Mouse (Mus musculus): Measurements from ENCODE around the gene Fhit. TPM values are rescaled to one million over a fixed set of nuclear protein-coding genes. Genes with fewer than 3 reads are reported as not detected.

Fhit gene
- 3.6 and 4.6 TPM in 2 replicates for polyA plus RNA-seq (2016; fragmentation: Nextera tagmentation; extraction: Ambion mirVana)

- no peaks in the 10 kb centered on the region for H3K9me3 ChIP-seq (replicated peaks)
- under 1% methylated on average over 28 of the region's 28 CpGs for WGBS
- H3K4me1 ChIP-seq (replicated peaks) = no peaks in the 10 kb centered on the region
- peak within 1 kb of the TSS; percentile 10; the same call in 1 of the 2 replicates for H3K27ac ChIP-seq (ENCODE audit: poor library complexity, severe bottlenecking)
- H3K36me3 ChIP-seq = no peaks in the 10 kb centered on the region
- H3K27me3 ChIP-seq (replicated peaks) = no peaks in the 10 kb centered on the region
- H3K9ac ChIP-seq = peak within 1 kb of the TSS; percentile 74
- peak; percentile 97 for ATAC-seq (ENCODE audit: insufficient number of reproducible peaks, low FRiP score)
- peak within 1 kb of the TSS; percentile 86 for H3K4me2 ChIP-seq
- H3K4me3 ChIP-seq = peak within 1 kb of the TSS; percentile 75
Observed at GRCm38 (mm10) chr14:11161751-11162231, at the start of gene Fhit. Gene Fhit (minus strand): TSS chr14:11162035.

- Histone ChIP-seq H3K27ac (ENCODE audit: poor library complexity, severe bottlenecking) (no peak overlapping the region), H3K4me1 (replicated peaks) (no peaks in the 10 kb centered on the region), H3K9me3 (replicated peaks) (no peaks in the 10 kb centered on the region), H3K4me3 (no peak overlapping the region), H3K27me3 (replicated peaks) (no peaks in the 10 kb centered on the region; the same call in 1 of the 2 replicates), H3K4me2 (no peak overlapping the region), H3K9ac (no peak overlapping the region), H3K36me3 (no peaks in the 10 kb centered on the region)
- WGBS = 68% methylated on average over 2 of the region's 2 CpGs
- no peak for ATAC-seq (ENCODE audit: insufficient number of reproducible peaks, low FRiP score)
Observed at GRCm38 (mm10) chr14:11206786-11207185, 45.0 kb upstream of the Fhit start.

DNA sequence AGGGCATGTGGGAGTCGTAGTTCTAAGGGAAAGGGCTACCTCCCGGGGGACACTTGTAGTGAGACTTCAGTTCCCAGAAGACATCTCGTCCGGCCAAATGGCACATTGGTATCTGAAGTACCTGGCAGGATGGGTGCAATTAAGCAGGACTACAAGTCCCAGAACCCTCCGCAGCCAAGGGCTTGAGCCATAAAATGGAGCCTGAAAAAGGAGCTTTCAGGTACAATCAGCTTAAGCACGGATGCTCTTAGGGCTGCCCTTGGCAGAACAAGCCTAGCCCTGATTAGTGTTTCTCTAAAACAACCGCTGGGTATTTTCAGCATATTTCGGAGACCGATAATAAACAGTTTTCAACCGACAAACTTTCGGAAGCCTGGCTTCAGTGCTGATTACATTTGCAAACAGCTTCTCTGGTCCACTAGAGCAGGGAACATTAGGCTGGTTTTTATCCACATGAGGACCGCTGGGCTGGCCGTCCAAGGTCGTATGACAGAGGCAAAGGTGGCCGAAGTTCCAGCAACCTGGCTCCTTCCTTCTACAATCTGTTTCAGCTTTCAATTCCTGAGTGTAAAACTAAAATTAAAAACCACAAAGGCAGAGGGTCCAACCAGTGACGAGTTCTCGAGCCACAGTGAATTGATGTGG, 907 bp downstream of the Fhit start:
- Histone ChIP-seq H3K27ac (ENCODE audit: poor library complexity, severe bottlenecking) (peak overlapping the region; percentile 10; the same call in 1 of the 2 replicates), H3K4me2 (peak overlapping the region; percentile 86), H3K4me3 (peak overlapping the region; percentile 75), H3K4me1 (replicated peaks) (no peaks in the 10 kb centered on the region), H3K27me3 (replicated peaks) (no peaks in the 10 kb centered on the region), H3K9ac (peak overlapping the region; percentile 74), H3K36me3 (no peaks in the 10 kb centered on the region), H3K9me3 (replicated peaks) (no peaks in the 10 kb centered on the region)
- ATAC-seq (ENCODE audit: insufficient number of reproducible peaks, low FRiP score) = no peak
- 9% methylated on average over 17 of the region's 17 CpGs for WGBS

DNA sequence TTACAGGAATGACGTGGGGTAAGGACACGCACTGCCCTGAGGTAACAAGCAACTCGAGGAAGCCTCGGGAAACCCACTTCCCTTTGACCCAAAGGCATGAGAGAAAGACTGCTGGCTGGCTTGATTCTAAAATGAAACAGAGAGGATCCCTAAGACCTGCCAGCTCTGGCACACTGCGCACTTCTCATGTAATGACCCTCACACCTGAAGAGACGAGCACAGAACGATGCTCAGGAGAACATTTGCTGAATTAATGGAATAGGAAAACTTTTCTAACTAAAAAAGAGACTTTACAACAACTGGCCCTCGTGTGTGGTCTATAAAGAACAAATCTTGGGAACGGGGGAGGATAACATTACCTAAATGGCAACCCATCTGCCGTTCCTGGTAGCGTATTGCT, 2.2 kb downstream of the Fhit start:
- no peaks in the 10 kb centered on the region for H3K9me3 ChIP-seq (replicated peaks)

GRCm38 (mm10) chr14:11159021-11159420, 2.8 kb downstream of the Fhit start:
- H3K27me3 ChIP-seq (replicated peaks) = no peaks in the 10 kb centered on the region
- WGBS = 84% methylated on average over 7 of the region's 7 CpGs
- H3K4me2 ChIP-seq = no peak overlapping the region
- ATAC-seq (ENCODE audit: insufficient number of reproducible peaks, low FRiP score) = no peak
- H3K9ac ChIP-seq = no peak overlapping the region
- no peak overlapping the region for H3K27ac ChIP-seq (ENCODE audit: poor library complexity, severe bottlenecking)
- no peaks in the 10 kb centered on the region for H3K36me3 ChIP-seq
- no peaks in the 10 kb centered on the region for H3K9me3 ChIP-seq (replicated peaks)
- H3K4me1 ChIP-seq (replicated peaks) = no peaks in the 10 kb centered on the region
- no peak overlapping the region for H3K4me3 ChIP-seq

More for the DNA sequence above, 2.2 kb downstream of the Fhit start:
- Histone ChIP-seq H3K27ac (ENCODE audit: poor library complexity, severe bottlenecking) (no peak overlapping the region), H3K9ac (no peak overlapping the region), H3K4me3 (no peak overlapping the region), H3K4me2 (no peak overlapping the region), H3K4me1 (replicated peaks) (no peaks in the 10 kb centered on the region), H3K36me3 (no peaks in the 10 kb centered on the region), H3K27me3 (replicated peaks) (no peaks in the 10 kb centered on the region)
- WGBS = 91% methylated on average over 11 of the region's 11 CpGs
- no peak for ATAC-seq (ENCODE audit: insufficient number of reproducible peaks, low FRiP score)

DNA sequence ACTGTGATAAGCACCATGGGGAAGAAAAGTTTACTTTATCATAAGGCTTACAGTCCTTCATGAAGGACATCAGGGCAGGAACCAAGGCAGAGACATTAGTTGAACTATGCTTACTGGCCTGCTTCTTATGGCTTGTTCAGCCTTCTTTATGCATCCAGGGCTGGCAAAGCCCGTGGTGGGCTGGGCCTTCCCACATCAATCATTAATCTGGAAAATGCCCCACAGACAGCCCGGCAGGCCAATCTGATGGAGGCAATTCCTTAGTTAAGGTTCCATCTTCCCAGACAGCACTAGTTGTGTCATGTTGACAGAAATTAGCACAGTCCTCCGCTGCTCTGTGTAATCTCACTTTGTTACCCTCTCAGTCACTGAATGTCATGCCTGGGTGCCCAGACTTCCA, 4.1 kb downstream of the Fhit start:
- Histone ChIP-seq H3K27ac (ENCODE audit: poor library complexity, severe bottlenecking) (no peak overlapping the region), H3K36me3 (no peaks in the 10 kb centered on the region), H3K9me3 (replicated peaks) (no peaks in the 10 kb centered on the region), H3K27me3 (replicated peaks) (no peaks in the 10 kb centered on the region), H3K4me2 (no peak overlapping the region), H3K9ac (no peak overlapping the region), H3K4me3 (no peak overlapping the region), H3K4me1 (replicated peaks) (no peaks in the 10 kb centered on the region)
- no peak for ATAC-seq (ENCODE audit: insufficient number of reproducible peaks, low FRiP score)
- WGBS = 72% methylated on average over 3 of the region's 3 CpGs

DNA sequence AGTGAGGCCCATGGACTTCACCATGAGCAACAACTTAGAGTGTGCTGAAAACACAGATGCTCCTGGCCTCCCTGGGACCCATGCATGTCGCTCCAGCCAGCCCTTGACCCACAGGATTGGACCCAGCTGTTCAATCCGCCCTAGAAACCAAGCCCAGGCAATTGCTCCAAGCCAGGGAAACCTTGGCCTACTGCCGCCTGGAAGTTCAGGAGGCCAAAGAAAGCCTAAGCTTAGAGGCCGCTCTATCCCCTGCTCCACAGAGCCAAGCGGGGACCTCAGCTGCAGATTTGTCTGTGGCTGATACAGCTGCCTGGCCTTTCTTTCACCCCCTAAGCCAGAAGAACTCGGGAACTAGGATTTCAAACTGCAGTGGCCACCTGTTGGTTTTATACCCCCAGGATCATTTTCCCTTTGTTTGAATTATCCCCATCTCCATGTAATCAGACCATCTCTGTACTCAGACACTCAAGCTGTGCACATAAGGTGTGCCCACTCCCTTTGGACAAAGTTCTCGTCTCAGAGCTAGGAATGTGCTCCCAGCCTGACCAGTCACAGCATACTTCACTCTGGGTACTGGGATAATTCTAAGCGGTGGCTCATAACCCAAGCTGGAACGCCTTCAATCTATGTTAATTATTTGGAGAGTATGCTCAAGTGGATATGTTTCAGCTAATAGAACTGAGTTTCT, 10.1 kb downstream of the Fhit start:
- ATAC-seq (ENCODE audit: insufficient number of reproducible peaks, low FRiP score) = no peak
- Histone ChIP-seq H3K27me3 (replicated peaks) (no peaks in the 10 kb centered on the region), H3K4me3 (no peak overlapping the region), H3K36me3 (no peaks in the 10 kb centered on the region), H3K9ac (no peak overlapping the region), H3K27ac (ENCODE audit: poor library complexity, severe bottlenecking) (no peak overlapping the region), H3K4me2 (no peak overlapping the region), H3K4me1 (replicated peaks) (no peaks in the 10 kb centered on the region), H3K9me3 (replicated peaks) (no peaks in the 10 kb centered on the region)
- WGBS = 83% methylated on average over 9 of the region's 9 CpGs

- no peak overlapping the region for H3K9ac ChIP-seq
- no peak overlapping the region for H3K4me3 ChIP-seq
- H3K27ac ChIP-seq (ENCODE audit: poor library complexity, severe bottlenecking) = no peak overlapping the region
- H3K27me3 ChIP-seq (replicated peaks) = no peaks in the 10 kb centered on the region
- no peaks in the 10 kb centered on the region for H3K4me1 ChIP-seq (replicated peaks)
- H3K36me3 ChIP-seq = no peaks in the 10 kb centered on the region
- ATAC-seq (ENCODE audit: insufficient number of reproducible peaks, low FRiP score) = no peak
- no peaks in the 10 kb centered on the region for H3K9me3 ChIP-seq (replicated peaks)
- 74% methylated on average over 12 of the region's 12 CpGs for WGBS
- H3K4me2 ChIP-seq = no peak overlapping the region
Observed at GRCm38 (mm10) chr14:11133787-11134735, 27.8 kb downstream of the Fhit start.

DNA sequence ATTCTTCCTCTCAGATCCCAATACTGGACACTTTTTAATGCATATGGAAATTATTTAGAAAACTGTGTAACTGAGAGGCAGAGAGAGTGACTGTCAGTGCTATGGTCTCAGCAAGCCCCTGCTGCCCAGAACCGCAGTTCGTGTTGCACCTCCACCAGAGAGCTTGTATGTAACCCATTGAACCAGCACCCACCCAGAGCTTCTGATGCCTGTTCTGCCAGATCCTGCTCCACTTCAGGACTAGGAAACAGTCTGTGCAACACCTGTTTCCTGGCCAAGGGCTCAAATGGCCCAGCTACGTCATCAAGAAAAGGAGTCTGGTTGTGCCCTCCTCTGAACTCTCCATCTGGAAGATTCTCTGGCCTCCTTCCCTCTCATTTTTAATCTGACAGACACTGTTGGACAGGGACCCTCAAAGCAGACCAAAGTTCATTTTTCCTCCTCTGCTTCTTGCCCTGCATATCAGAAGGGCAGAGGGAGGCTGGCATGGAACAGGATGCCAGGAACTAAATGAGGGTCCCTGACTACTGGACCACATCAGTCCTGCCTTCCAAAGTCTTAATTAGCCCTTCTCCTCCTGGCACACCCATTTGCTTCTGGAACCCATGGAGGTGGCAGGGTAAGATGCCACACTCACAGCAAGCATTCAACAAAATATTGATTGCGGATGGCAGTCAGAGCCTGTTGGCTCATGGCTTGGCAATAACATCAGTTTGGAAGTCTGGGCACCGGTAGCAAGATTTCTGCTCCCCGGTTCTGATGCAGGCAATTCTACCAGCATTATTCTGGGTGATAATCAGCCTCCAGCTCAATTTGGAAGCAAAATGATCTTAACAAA, 29.0 kb downstream of the Fhit start:
- H3K9me3 ChIP-seq (replicated peaks) = no peaks in the 10 kb centered on the region
- H3K4me3 ChIP-seq = no peak overlapping the region
- no peak overlapping the region for H3K4me2 ChIP-seq
- H3K27ac ChIP-seq (ENCODE audit: poor library complexity, severe bottlenecking) = no peak overlapping the region
- no peaks in the 10 kb centered on the region for H3K4me1 ChIP-seq (replicated peaks)
- ATAC-seq (ENCODE audit: insufficient number of reproducible peaks, low FRiP score) = no peak
- H3K36me3 ChIP-seq = no peaks in the 10 kb centered on the region
- no peak overlapping the region for H3K9ac ChIP-seq
- H3K27me3 ChIP-seq (replicated peaks) = no peaks in the 10 kb centered on the region
- WGBS = 83% methylated on average over 6 of the region's 6 CpGs

DNA sequence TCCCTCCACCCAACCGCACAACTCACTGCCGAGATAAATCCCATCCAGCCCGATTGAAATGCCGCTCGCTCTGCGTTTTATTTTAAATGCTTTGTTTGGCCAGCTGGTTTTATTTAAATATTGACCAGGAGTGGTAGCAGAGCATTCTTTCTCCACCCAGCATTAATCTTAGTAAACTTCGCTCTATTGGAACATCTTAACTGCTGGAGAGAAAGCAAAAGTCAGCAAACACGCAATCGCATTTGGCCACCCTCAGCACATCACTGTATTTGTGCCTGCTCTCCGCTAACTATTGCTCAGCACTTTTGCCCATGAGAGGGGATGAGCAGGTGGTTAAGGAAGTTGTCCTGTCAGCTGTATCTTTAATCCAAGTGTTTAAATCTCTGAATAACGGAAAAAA, 36.7 kb downstream of the Fhit start:
- Histone ChIP-seq H3K4me3 (no peak overlapping the region), H3K27ac (ENCODE audit: poor library complexity, severe bottlenecking) (no peak overlapping the region), H3K36me3 (no peaks in the 10 kb centered on the region), H3K9me3 (replicated peaks) (no peaks in the 10 kb centered on the region), H3K27me3 (replicated peaks) (no peaks in the 10 kb centered on the region), H3K4me2 (no peak overlapping the region), H3K4me1 (replicated peaks) (0 out of 2 replicates have a peak, but pooled peaks cover 2% of the 10 kb centered on the region), H3K9ac (no peak overlapping the region)
- no peak for ATAC-seq (ENCODE audit: insufficient number of reproducible peaks, low FRiP score)
- WGBS = 81% methylated on average over 11 of the region's 11 CpGs
